Mouse (Mus musculus) heart, embryonic 11.5 days (tissue): ENCODE data around the gene Serac1. TPM values are rescaled to one million over a fixed set of nuclear protein-coding genes. Genes with fewer than 3 reads are reported as not detected.
A peak's percentile ranks its signal among the peaks of the same experiment; 100 is the strongest.

Experiments used
- ATAC-seq: fragments of 200-750 bp; cut with Nextera tagmentation; replicated peaks from 2 replicates; pipeline ENCODE4 v1.8.0; 2017; ENCODE audit warnings: moderate library complexity; ENCODE audit not compliant: insufficient number of reproducible peaks, low FRiP score, low TSS enrichment
- H3K27ac ChIP-seq: fragments of 300-500 bp; sonication (generic); 2 replicates; pipeline ENCODE4 v1.5.1; 2014; ENCODE audit warnings: mild to moderate bottlenecking, low read depth, low read length
- H3K27me3 ChIP-seq: fragments of 300-500 bp; sonication (generic); 2 replicates; pipeline ENCODE4 v1.6.1; 2014; ENCODE audit warnings: mild to moderate bottlenecking, low read length, mixed read lengths; ENCODE audit not compliant: control insufficient read depth, insufficient read depth
- H3K36me3 ChIP-seq: fragments of 300-500 bp; sonication (generic); 2 replicates; pipeline ENCODE4 v1.6.1; 2014; ENCODE audit warnings: mild to moderate bottlenecking, low read length, moderate library complexity, mixed read lengths; ENCODE audit not compliant: control insufficient read depth, insufficient read depth
- H3K4me1 ChIP-seq: fragments of 300-500 bp; sonication (generic); 2 replicates; pipeline ENCODE4 v1.6.1; 2014; ENCODE audit warnings: low read length; ENCODE audit not compliant: control insufficient read depth, insufficient read depth
- H3K4me2 ChIP-seq: fragments of 300-500 bp; sonication (generic); 2 replicates; pipeline ENCODE4 v1.6.1; 2014; ENCODE audit warnings: mild to moderate bottlenecking, moderate library complexity
- H3K4me3 ChIP-seq: fragments of 300-500 bp; sonication (generic); 2 replicates; pipeline ENCODE4 v1.5.1; 2014; ENCODE audit warnings: low read depth, low read length
- H3K9ac ChIP-seq: fragments of 300-500 bp; sonication (generic); 2 replicates; pipeline ENCODE4 v1.6.1; 2014; ENCODE audit warnings: mild to moderate bottlenecking, low read depth, low read length, moderate library complexity
- H3K9me3 ChIP-seq: fragments of 300-500 bp; sonication (generic); replicated peaks from 2 replicates; pipeline ENCODE4 v1.6.1; 2016; ENCODE audit warnings: low read length; ENCODE audit not compliant: control insufficient read depth
- WGBS: fragments of 180-500 bp; shearing (Covaris S2); extraction: QIAGEN DNeasy Blood & Tissue Kit; methylation state at CpG from one replicate; pipeline ENCODE4 v1.1.7; 2014; ENCODE audit not compliant: insufficient replicate concordance; 5-methylcytosine and 5-hydroxymethylcytosine counted together
- polyA plus RNA-seq: library from polyadenylated mRNA; unstranded; fragments of >200 nt; fragmentation: Nextera tagmentation; extraction: Ambion mirVana; gene quantifications from 2 replicates; pipeline ENCODE4 v1.2.1, GENCODE M21; 2014

The Serac1 gene
- polyA plus RNA-seq, 1 experiment from 2014 or later = 4.3 TPM

DNA sequence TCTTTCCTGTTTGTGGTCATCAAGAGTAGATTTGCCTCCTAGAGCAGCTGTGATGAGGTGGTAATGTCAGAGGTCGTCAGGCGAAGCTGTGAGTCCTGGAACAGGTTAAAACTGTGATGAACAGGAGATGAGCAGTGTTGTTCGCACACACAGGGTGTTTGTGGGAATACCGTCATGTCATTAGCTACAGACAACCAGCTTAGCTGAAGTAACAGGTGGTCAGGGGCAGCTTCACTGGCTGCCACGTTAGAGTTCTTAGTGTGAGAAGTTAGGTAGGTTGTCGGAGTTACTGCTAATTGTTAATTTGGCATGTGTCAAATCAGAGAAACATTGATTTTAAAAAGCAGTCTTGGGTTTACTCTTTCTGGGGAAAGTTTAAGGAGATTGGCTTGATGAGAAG, 34.1 kb upstream of the Serac1 start:
- H3K9me3 ChIP-seq = no peaks in the 10 kb centered on the region
- no peak for ATAC-seq
- peaks cover 2% of the 10 kb centered on the region for H3K4me1 ChIP-seq
- H3K27ac ChIP-seq = no peak overlapping the region
- H3K4me3 ChIP-seq = no peak overlapping the region
- 80% methylated on average over 6 of the region's 6 CpGs for WGBS
- H3K27me3 ChIP-seq = no peaks in the 10 kb centered on the region
- H3K36me3 ChIP-seq = no peaks in the 10 kb centered on the region
- H3K4me2 ChIP-seq = no peak overlapping the region
- H3K9ac ChIP-seq = no peak overlapping the region

- Histone ChIP-seq H3K9me3 (no peaks in the 10 kb centered on the region), H3K27me3 (no peaks in the 10 kb centered on the region), H3K4me3 (no peak overlapping the region), H3K27ac (no peak overlapping the region), H3K9ac (no peak overlapping the region), H3K4me1 (peaks cover 13% of the 10 kb centered on the region), H3K36me3 (no peaks in the 10 kb centered on the region), H3K4me2 (no peak overlapping the region)
- no peak for ATAC-seq
- 74% methylated on average over 3 of the region's 3 CpGs for WGBS
Observed at GRCm38 (mm10) chr17:6110956-6111355, 31.4 kb upstream of the Serac1 start.

GRCm38 (mm10) chr17:6108175-6108574, 28.6 kb upstream of the Serac1 start:
- Histone ChIP-seq H3K36me3 (no peaks in the 10 kb centered on the region), H3K4me3 (peak overlapping the region; percentile 73), H3K9ac (peak overlapping the region; percentile 92), H3K4me1 (peaks cover 13% of the 10 kb centered on the region), H3K4me2 (peak overlapping the region; percentile 93), H3K27ac (0 out of 2 replicates have a peak overlapping the region, but pooled peaks have one; percentile 22), H3K9me3 (no peaks in the 10 kb centered on the region), H3K27me3 (peaks cover 3% of the 10 kb centered on the region; the same call in 1 of the 2 replicates)
- 63% methylated on average over 7 of the region's 7 CpGs for WGBS
- ATAC-seq = no peak

DNA sequence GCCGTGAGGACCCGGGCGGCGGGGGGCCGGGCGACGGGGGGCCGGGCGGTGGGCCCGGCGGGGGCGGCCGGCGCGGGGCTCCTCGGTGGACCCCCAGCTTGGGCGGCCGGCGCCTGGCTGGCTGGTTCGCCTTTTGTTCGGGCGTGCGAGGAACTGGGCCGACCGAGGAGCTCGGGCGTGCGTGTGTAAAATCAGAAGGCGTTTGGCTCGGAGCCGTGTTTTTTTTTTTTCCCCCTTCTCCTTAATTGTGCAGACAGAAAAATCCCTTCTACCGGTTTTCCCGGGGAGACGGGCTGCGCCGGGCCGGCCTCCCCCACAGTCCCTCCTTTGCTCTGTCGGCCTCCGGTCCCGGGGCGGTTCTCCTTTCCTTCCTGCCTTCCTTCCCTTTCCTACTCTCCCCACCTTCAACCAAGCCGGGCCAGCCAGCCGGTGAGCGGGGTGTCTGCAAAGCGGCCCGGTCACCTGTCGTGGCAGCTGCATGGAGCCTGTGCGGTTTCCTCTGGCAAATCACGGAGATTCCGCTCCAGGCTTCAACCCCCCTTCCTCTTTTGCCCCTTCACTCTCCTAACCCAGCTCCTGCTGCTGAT, 27.6 kb upstream of the Serac1 start:
- under 1% methylated on average over 33 of the region's 50 CpGs for WGBS
- Histone ChIP-seq H3K27me3 (peaks cover 3% of the 10 kb centered on the region; the same call in 1 of the 2 replicates), H3K4me2 (peak overlapping the region; percentile 93), H3K4me3 (peak overlapping the region; percentile 73), H3K4me1 (peaks cover 13% of the 10 kb centered on the region), H3K9ac (peak overlapping the region; percentile 92), H3K36me3 (no peaks in the 10 kb centered on the region), H3K27ac (peak overlapping the region; percentile 87), H3K9me3 (no peaks in the 10 kb centered on the region)
- no peak; the same call in 1 of the 2 replicates for ATAC-seq

DNA sequence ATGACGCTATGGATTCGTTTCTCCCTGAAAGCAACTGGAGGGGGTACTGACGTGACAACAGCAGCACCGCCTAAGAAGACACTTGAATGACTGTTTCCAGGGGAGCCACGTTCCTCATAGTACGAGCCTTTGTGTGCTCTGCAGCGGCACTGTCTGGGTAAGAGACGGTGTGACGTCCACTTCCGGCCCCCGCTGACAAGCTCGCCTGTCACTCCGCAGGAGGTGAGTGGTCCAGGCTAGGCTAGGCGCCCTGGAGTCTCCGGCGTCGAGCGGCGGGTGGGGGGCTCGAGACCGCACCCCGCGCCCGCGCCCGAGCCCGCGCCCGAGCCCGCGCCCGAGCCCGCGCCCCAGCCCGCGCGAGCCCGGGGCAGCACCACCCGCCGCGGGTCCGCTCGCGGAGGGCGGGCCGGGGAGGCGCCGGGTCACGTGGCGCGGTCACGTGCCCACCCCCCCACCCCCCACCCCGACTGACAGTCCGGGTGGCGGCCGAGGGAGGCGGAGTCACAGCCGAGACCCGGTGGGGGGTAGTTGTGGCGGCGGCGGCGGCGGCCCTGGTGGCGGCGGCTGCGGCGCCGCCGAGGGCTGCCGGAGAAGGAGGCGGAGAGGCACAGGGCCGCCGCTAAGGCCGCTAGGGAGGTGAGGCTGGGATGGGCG, 26.9 kb upstream of the Serac1 start, which contains the start of gene Tulp4:
Gene Tulp4 (plus strand): TSS at position 77 of the 654 bp plus-strand sequence.
- Histone ChIP-seq H3K4me1 (peaks cover 13% of the 10 kb centered on the region), H3K27me3 (peaks cover 3% of the 10 kb centered on the region; the same call in 1 of the 2 replicates), H3K9me3 (no peaks in the 10 kb centered on the region), H3K9ac (peak within 1 kb of the TSS; percentile 92), H3K4me2 (peak within 1 kb of the TSS; percentile 93), H3K4me3 (peak within 1 kb of the TSS; percentile 73), H3K27ac (peak within 1 kb of the TSS; percentile 87), H3K36me3 (no peaks in the 10 kb centered on the region)
- ATAC-seq = peak; percentile 97
- WGBS = 2% methylated on average over 19 of the region's 76 CpGs

DNA sequence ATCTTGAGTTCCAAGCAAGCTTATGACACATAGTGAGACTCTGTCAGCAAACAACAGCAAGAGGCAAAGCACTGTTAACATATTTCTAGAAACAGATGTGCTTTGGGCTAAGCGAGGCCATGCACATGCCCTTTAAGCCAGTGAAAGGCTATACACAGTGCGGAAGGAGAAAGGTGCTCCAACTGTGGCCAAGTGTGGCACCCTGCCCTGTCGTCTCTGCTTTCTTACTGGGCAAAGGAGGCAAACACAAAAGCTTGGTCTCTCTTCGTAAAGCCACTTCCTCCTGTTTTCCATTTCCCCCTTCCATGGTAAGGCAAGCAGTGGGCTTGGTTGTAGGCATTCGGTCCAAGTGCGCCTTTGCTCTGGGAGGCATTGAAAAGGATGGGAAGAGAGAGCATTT, 24.0 kb upstream of the Serac1 start:
- ATAC-seq = no peak
- Histone ChIP-seq H3K4me2 (no peak overlapping the region), H3K9ac (no peak overlapping the region), H3K4me1 (peaks cover 9% of the 10 kb centered on the region), H3K36me3 (no peaks in the 10 kb centered on the region), H3K9me3 (no peaks in the 10 kb centered on the region), H3K27ac (no peak overlapping the region), H3K4me3 (no peak overlapping the region), H3K27me3 (peaks cover 3% of the 10 kb centered on the region; the same call in 1 of the 2 replicates)
- 72% methylated on average over 6 of the region's 6 CpGs for WGBS

DNA sequence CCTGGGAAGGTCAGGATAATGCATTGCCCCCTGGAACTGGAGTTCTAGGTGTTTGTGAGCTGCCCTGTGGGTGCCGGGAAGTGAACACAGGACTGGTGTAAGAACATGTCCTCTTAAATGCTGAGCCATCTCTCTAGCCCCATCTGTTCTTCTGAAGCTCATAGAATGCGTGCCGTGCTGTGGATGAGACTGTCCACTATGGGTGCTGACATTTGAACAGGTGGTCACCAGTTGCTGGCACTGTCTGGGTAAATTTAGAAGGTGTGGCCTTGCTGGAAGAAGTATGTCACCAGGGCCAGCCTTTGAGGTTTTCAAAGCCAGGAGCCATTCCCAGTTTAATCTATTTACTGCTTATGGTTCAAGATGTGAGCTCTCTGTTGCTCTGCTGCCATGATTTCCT, 22.7 kb upstream of the Serac1 start:
- H3K4me1 ChIP-seq = no peaks in the 10 kb centered on the region
- H3K4me2 ChIP-seq = no peak overlapping the region
- H3K9ac ChIP-seq = no peak overlapping the region
- no peak for ATAC-seq
- 81% methylated on average over 3 of the region's 3 CpGs for WGBS
- H3K9me3 ChIP-seq = no peaks in the 10 kb centered on the region
- no peaks in the 10 kb centered on the region for H3K36me3 ChIP-seq
- H3K27ac ChIP-seq = no peak overlapping the region
- H3K27me3 ChIP-seq = peaks cover 3% of the 10 kb centered on the region; the same call in 1 of the 2 replicates
- H3K4me3 ChIP-seq = no peak overlapping the region

GRCm38 (mm10) chr17:6097884-6098283, 18.3 kb upstream of the Serac1 start:
- Histone ChIP-seq H3K27ac (no peak overlapping the region), H3K27me3 (no peaks in the 10 kb centered on the region), H3K4me2 (no peak overlapping the region), H3K9me3 (no peaks in the 10 kb centered on the region), H3K4me1 (no peaks in the 10 kb centered on the region), H3K4me3 (no peak overlapping the region), H3K36me3 (no peaks in the 10 kb centered on the region), H3K9ac (no peak overlapping the region)
- ATAC-seq = no peak
- 20% methylated on average over 4 of the region's 4 CpGs for WGBS

GRCm38 (mm10) chr17:6095579-6095978, 16.0 kb upstream of the Serac1 start:
- no peaks in the 10 kb centered on the region for H3K36me3 ChIP-seq
- ATAC-seq = no peak
- H3K27me3 ChIP-seq = no peaks in the 10 kb centered on the region
- H3K9me3 ChIP-seq = no peaks in the 10 kb centered on the region
- no peaks in the 10 kb centered on the region for H3K4me1 ChIP-seq
- H3K4me3 ChIP-seq = no peak overlapping the region
- H3K9ac ChIP-seq = no peak overlapping the region
- no peak overlapping the region for H3K27ac ChIP-seq
- no peak overlapping the region for H3K4me2 ChIP-seq
